Mouse (Mus musculus): ENCODE results near the gene Acap2. TPM values are rescaled to one million over a fixed set of nuclear protein-coding genes. Genes with fewer than 3 reads are reported as not detected.

Gene Acap2
- polyA plus RNA-seq, 1 experiment, result 53.1 TPM

DNA sequence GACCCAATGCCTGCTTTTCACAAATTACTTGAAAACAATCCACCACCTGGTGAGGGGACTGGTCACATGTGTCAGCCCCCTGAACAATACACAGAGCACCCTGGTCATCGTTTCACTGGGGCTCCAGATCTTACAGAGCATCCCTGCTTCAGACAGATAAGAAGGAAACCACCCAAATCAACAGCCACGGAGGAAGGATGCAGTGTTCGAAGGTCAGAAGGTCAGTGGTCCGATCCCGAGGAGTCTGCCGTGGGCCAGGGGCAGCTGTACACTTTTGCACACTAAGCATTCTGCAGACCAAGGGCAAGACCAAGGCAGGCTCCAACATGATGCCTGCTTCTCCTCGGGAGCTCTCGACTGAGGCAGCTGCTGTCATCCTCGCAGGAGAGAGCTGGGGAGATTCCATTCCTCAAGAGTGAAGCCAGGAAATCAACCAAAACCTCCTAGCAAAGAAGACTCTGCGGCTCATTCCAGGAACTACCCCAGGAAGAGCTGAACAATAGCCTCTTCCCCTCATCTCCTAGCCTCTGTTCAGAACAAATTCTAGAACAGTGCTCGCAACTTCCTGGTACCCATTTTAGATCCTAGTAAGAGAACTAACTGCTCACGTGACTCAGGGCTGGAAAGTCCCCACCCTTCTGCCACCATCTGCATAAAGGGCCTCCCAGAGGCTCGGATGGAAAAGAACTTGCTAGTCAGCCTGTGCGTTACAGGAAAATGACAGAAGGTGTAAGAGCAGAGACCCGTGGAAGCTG lies 134.5 kb downstream of the Acap2 start:
- Histone ChIP-seq H3K4me3 (ENCODE audit: insufficient read depth, low read length) (no peak overlapping the region), H3K27ac (ENCODE audit: insufficient read depth, low read length) (peak overlapping the region; percentile 19; the same call in 1 of the 2 replicates), H3K4me1 (ENCODE audit: control insufficient read depth, insufficient read depth, low read length) (peaks cover 3% of the 10 kb centered on the region)
- TF ChIP-seq POLR2A (IDR thresholded peaks at IDR 0.05; ENCODE audit: extremely low read depth, insufficient read depth, low read length) (no peak), CTCF (IDR thresholded peaks at IDR 0.05; ENCODE audit: extremely low read depth, insufficient read depth, low read length) (no peak)

DNA sequence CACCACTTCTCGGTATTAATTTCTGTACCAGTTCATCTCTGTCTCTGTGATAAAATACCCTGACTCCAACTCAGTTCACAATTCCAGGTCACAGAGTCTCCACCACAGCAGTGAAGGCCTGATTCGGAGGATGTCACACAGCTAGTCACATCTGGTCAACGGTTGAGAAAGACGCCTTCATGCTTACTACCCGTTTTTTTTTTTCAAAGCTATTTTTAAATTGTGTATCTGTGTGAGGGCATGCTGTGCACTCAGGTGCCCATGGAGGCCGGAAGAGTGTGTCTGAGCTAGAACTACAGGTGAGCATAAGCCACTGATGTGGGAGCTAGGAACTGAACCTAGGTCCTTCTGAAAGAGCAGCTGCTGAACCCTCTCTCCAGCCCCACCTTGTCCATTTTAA lies 136.3 kb downstream of the Acap2 start:
- TF ChIP-seq POLR2A (IDR thresholded peaks at IDR 0.05; ENCODE audit: extremely low read depth, insufficient read depth, low read length) (no peak), CTCF (IDR thresholded peaks at IDR 0.05; ENCODE audit: extremely low read depth, insufficient read depth, low read length) (no peak)

DNA sequence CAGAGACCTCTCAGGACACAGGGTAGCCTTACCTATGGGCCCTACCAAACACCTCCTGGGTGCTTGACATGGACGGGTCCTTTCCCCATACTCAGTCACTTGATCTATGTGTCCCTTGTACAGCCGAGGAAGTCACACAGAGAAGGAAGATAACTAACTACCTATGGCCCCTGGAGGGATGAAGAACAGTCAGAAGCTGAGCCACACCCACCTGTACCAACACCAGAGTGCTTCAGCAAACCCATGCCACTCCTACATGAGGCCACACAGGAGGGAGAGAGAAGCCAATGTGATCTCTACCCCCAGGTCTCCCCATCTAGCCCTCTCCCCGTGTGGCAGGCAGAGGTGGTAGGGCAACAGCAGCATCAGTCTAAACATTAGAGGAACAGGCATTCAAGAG lies 138.1 kb downstream of the Acap2 start:
- no peak overlapping the region for H3K4me3 ChIP-seq (ENCODE audit: insufficient read depth, low read length)
- peaks cover 3% of the 10 kb centered on the region for H3K4me1 ChIP-seq (ENCODE audit: control insufficient read depth, insufficient read depth, low read length)
- TF ChIP-seq CTCF (IDR thresholded peaks at IDR 0.05; ENCODE audit: extremely low read depth, insufficient read depth, low read length) (no peak), POLR2A (IDR thresholded peaks at IDR 0.05; ENCODE audit: extremely low read depth, insufficient read depth, low read length) (no peak)
- H3K27ac ChIP-seq (ENCODE audit: insufficient read depth, low read length), result no peak overlapping the region

More for the DNA sequence above, 136.3 kb downstream of the Acap2 start:
- no peak overlapping the region for H3K4me3 ChIP-seq (ENCODE audit: insufficient read depth, low read length)
- H3K27ac ChIP-seq (ENCODE audit: insufficient read depth, low read length), result no peak overlapping the region
- peaks cover 3% of the 10 kb centered on the region for H3K4me1 ChIP-seq (ENCODE audit: control insufficient read depth, insufficient read depth, low read length)

DNA sequence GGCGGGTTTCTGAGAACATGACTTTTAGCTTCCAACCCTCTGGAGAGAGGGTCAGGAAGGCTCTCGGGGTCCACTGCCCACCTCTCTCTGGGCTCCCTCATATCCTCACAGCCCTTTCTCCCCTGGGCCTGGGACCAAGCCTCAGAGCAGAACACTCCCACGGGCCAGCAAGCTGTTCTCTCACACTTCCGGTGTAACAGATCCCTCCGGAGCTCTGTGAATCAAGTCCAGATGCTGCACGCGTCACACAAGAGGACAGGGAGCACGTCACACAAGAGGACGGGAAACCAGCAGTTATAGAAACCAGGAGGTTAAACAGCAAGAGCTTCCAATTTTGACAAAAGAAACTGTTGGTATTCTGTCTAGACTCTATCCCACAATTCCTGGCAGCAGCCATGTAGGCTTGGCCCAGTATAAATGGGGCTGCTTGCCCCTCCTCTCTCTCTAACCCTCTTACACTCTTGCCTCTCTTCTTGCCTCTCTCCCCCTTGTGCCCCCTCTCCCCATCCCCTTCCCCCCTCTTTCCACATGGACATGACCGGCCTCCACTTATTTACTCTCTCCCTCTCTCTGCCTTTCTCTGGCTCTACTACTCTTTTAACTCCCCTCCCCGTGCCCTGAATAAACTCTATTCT lies 139.7 kb downstream of the Acap2 start:
- H3K4me3 ChIP-seq (ENCODE audit: insufficient read depth, low read length), result no peak overlapping the region
- peaks cover 1% of the 10 kb centered on the region for H3K4me1 ChIP-seq (ENCODE audit: control insufficient read depth, insufficient read depth, low read length)
- TF ChIP-seq CTCF (IDR thresholded peaks at IDR 0.05; ENCODE audit: extremely low read depth, insufficient read depth, low read length), result no peak
- no peak for TF ChIP-seq POLR2A (IDR thresholded peaks at IDR 0.05; ENCODE audit: extremely low read depth, insufficient read depth, low read length)
- H3K27ac ChIP-seq (ENCODE audit: insufficient read depth, low read length), result no peak overlapping the region

DNA sequence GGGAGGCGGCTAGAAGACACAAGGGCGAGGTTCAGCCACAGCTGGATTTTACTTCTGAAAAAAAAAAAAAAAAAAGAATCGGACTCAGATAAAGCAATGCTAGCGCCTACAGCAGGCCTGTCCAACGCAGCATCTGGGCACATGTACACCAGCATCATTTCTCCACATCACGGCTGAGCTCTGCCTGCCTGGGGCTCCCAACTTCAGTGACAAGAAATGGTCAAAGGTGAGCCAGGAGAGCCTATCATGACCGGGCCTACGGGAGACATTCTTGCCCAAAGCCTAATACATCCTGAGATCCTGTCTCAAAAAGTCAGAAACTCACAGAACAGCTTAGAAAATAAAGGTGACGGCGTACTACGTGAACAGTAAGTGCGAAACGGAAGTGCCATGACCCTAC lies 140.3 kb downstream of the Acap2 start:
- TF ChIP-seq POLR2A (IDR thresholded peaks at IDR 0.05; ENCODE audit: extremely low read depth, insufficient read depth, low read length) (no peak), CTCF (IDR thresholded peaks at IDR 0.05; ENCODE audit: extremely low read depth, insufficient read depth, low read length) (no peak)
- Histone ChIP-seq H3K4me3 (ENCODE audit: insufficient read depth, low read length) (no peak overlapping the region), H3K27ac (ENCODE audit: insufficient read depth, low read length) (no peak overlapping the region), H3K4me1 (ENCODE audit: control insufficient read depth, insufficient read depth, low read length) (no peaks in the 10 kb centered on the region)

DNA sequence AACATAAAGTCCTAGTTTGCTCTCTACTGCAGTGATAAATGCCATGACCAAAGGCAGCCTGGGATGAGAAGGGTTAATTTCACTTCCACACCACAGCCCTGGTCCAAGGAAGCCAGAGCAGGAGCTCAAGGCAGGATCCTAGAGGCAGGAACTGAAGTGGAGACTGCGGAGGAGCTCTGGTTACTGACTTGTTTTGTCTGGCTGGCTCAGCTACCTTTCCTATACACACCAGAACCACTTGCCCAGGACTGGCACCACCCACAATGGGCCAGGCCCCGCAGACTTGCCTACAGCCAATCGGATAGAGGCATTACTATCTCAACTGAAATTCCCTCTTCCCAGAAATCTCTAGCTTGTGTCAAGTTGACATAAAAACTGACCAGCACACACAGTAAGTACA lies 140.8 kb downstream of the Acap2 start:
- no peak for TF ChIP-seq POLR2A (IDR thresholded peaks at IDR 0.05; ENCODE audit: extremely low read depth, insufficient read depth, low read length)
- no peak for TF ChIP-seq CTCF (IDR thresholded peaks at IDR 0.05; ENCODE audit: extremely low read depth, insufficient read depth, low read length)
- H3K4me3 ChIP-seq (ENCODE audit: insufficient read depth, low read length), result no peak overlapping the region
- H3K27ac ChIP-seq (ENCODE audit: insufficient read depth, low read length), result no peak overlapping the region
- H3K4me1 ChIP-seq (ENCODE audit: control insufficient read depth, insufficient read depth, low read length), result no peaks in the 10 kb centered on the region

DNA sequence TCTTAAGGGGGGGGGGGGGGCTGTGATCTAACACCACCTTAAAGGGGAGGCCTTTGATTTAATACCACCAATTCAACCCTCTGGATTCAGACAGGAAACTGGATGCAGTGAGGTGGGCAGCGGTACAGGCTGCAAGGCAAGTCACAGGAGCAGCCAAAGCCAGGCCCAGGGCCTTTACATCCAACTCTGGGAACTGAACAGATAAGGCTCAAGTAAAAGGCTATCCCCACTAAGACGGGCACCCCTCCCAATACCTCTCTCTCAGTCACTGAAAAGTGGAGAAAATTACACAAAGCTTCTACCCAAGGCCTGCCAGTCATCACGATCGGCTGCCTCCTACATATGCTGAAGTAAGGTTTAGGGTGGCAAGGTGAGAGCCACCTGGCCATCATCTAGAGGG lies 141.3 kb downstream of the Acap2 start:
- Histone ChIP-seq H3K4me3 (ENCODE audit: insufficient read depth, low read length) (no peak overlapping the region), H3K27ac (ENCODE audit: insufficient read depth, low read length) (no peak overlapping the region), H3K4me1 (ENCODE audit: control insufficient read depth, insufficient read depth, low read length) (no peaks in the 10 kb centered on the region)
- TF ChIP-seq POLR2A (IDR thresholded peaks at IDR 0.05; ENCODE audit: extremely low read depth, insufficient read depth, low read length) (no peak), CTCF (IDR thresholded peaks at IDR 0.05; ENCODE audit: extremely low read depth, insufficient read depth, low read length) (no peak)

DNA sequence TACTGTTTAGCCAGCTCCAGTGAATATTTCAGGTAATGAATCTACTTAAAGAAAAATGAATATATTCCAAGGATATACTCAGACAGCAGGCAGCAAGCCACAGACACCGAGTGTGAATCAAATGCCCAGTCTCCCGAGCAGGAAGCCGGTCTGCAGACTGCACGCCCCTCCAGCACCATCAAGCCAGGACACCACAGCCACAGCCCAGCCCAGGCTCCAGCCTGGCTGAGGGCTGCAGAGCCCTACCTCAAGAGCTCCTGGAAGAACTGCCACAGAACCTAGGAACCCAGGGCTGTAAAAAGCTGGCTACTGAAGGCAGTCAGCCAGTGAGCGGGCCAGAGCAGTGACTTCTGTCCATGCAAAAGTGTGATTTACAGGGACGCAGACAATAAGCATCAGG lies 148.2 kb downstream of the Acap2 start:
- no peak overlapping the region for H3K27ac ChIP-seq (ENCODE audit: insufficient read depth, low read length)
- no peaks in the 10 kb centered on the region for H3K4me1 ChIP-seq (ENCODE audit: control insufficient read depth, insufficient read depth, low read length)
- no peak overlapping the region for H3K4me3 ChIP-seq (ENCODE audit: insufficient read depth, low read length)
- TF ChIP-seq CTCF (IDR thresholded peaks at IDR 0.05; ENCODE audit: extremely low read depth, insufficient read depth, low read length) (no peak), POLR2A (IDR thresholded peaks at IDR 0.05; ENCODE audit: extremely low read depth, insufficient read depth, low read length) (no peak)

DNA sequence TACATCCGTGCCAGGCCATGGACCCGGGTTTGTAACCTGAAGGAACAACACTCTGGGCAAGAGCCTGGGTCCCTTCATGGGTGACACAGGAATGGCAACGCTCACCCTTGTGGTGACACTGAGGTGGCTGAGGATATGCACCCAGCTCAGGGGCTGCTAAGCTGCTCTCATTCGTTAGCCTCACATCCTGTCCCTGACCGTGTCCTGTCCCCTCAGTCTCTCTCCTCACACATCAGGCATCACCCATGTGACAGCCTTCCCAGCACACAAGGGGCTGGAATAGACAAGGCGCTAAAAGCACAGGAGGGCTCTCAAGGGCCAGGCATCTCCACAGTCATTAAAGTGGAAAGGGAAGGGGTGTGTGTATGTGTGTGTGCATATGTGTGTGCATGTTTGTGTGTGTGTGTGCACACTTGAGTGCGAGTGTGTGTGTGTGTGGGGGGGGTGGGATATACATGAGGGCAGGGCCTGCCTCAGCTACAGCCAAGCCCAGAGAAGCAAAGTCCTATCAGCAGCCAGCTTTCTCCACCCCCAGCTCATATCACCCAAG lies 148.8 kb downstream of the Acap2 start:
- H3K4me1 ChIP-seq (ENCODE audit: control insufficient read depth, insufficient read depth, low read length), result peaks cover 1% of the 10 kb centered on the region; the same call in 1 of the 2 replicates
- H3K27ac ChIP-seq (ENCODE audit: insufficient read depth, low read length), result no peak overlapping the region
- no peak overlapping the region for H3K4me3 ChIP-seq (ENCODE audit: insufficient read depth, low read length)
- TF ChIP-seq POLR2A (IDR thresholded peaks at IDR 0.05; ENCODE audit: extremely low read depth, insufficient read depth, low read length), result no peak
- no peak for TF ChIP-seq CTCF (IDR thresholded peaks at IDR 0.05; ENCODE audit: extremely low read depth, insufficient read depth, low read length)

DNA sequence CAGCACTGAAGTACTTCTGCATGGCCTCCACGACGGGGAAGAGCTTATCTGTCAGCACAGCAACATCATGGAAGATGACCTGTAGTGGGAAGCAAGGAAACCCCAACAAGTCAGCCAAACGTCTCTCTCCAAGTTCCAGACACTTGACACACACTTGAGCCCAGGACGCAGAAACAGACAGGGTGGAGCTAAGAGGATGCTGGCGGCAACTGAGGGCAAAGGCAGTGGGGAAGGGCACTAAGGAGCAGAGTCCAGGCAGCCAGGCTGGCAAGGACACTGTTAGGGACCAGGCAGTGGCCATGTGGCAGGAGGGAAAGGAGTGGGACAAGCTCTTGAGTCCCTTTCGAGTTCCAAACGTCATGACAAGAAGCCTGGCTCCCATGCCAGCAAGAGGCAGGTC lies 150.3 kb downstream of the Acap2 start:
- no peak for TF ChIP-seq POLR2A (IDR thresholded peaks at IDR 0.05; ENCODE audit: extremely low read depth, insufficient read depth, low read length)
- no peak for TF ChIP-seq CTCF (IDR thresholded peaks at IDR 0.05; ENCODE audit: extremely low read depth, insufficient read depth, low read length)
- Histone ChIP-seq H3K4me1 (ENCODE audit: control insufficient read depth, insufficient read depth, low read length) (peaks cover 4% of the 10 kb centered on the region; the same call in 1 of the 2 replicates), H3K27ac (ENCODE audit: insufficient read depth, low read length) (no peak overlapping the region), H3K4me3 (ENCODE audit: insufficient read depth, low read length) (no peak overlapping the region)
